Mouse (Mus musculus): ENCODE measurements at regions not wholly inside any gene's neighbourhood (a gene's known extent, or its start where the extent isn't known, plus 50 kb on each side); places are given as distances from the start of the nearest gene placed in this dataset.
A peak's percentile ranks its signal among the peaks of the same experiment; 100 is the strongest.

DNA sequence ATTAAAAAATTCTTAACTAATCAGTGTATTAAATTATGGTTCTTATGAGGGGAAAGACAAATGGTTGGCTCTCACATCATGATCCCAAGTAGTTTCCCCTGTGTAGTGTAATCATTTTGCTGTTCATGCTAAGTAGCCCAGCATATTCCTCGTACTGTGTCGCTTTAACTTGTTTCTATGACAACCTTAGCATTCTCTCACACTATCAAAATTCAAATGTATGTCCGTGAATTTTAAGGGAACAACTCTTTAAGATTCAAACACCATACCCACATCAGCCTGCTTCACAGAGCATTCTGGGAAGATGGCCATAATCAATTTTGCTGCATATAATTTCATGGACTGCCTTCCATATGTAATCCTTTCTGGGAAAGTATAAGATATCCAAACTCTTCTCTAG is 241.4 kb upstream of the Ubash3b start:
- ATAC-seq (ENCODE audit: poor library complexity, severe bottlenecking) = no peak

GRCm38 (mm10) chr9:41400950-41401349 is 239.5 kb upstream of the Ubash3b start:
- no peak for ATAC-seq (ENCODE audit: poor library complexity, severe bottlenecking)

DNA sequence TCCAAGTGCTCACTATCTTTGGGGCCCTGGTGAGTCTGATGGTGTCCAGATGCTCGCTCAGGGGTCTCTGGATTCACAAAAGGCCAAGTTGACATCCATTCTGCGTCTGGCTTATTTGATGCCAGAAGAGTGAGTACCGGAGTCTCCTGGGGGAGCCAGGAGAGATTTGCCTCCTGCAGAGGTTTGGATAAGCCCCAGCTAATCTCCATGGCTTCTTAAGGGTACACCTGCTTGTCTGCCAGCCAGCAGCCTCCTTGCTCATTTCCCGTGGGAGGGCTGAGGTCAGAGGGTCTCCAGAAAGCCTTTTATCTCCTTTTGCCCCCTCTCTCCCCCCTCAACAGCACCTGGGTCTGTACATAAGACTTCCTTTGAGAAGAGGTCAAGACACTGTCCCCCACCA is 234.0 kb upstream of the Ubash3b start:
- no peak for ATAC-seq (ENCODE audit: poor library complexity, severe bottlenecking)

- ATAC-seq (ENCODE audit: poor library complexity, severe bottlenecking) = no peak
Observed at GRCm38 (mm10) chr9:41391591-41392320, 230.3 kb upstream of the Ubash3b start.

GRCm38 (mm10) chr9:41379283-41379682 is 217.8 kb upstream of the Ubash3b start:
- ATAC-seq (ENCODE audit: poor library complexity, severe bottlenecking) = no peak

DNA sequence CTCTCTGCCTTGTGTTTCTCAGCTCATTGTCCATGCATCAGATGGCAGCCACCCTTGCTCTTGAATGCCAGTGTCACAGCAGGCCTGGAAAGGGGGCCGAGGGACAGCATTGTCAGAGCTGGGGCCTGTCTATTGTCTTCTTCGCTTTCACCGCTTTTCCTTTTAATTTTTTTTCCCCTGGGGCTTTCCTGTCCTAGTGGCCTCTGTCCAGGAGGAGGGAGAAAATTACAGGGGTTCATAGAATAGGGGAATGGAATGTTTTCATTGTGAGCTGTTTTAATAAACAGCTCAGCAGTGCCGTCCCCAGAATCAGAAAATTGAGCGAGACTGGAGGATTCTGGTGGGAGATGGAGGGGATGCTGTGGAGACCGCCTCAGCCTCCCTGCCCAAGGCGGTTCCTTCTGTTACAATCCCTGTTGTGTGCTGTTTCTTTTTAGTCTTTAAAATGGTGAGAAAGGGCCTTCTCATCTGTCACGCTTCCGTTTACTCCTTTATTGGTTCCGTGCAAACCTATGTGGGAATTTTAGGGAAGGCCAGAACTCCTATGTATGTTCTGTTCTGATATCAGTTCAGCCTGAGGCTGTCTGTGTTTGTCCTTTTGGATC is 217.2 kb upstream of the Ubash3b start:
- no peak for ATAC-seq (ENCODE audit: poor library complexity, severe bottlenecking)

- no peak for ATAC-seq (ENCODE audit: poor library complexity, severe bottlenecking)
Observed at GRCm38 (mm10) chr9:41377701-41378626, 216.5 kb upstream of the Ubash3b start.

- no peak for ATAC-seq (ENCODE audit: poor library complexity, severe bottlenecking)
Observed at GRCm38 (mm10) chr9:41376948-41377700, 215.6 kb upstream of the Ubash3b start.

GRCm38 (mm10) chr9:41375984-41376651 is 214.6 kb upstream of the Ubash3b start:
- ATAC-seq (ENCODE audit: poor library complexity, severe bottlenecking) = no peak

GRCm38 (mm10) chr9:41374591-41375481 is 213.3 kb upstream of the Ubash3b start:
- ATAC-seq (ENCODE audit: poor library complexity, severe bottlenecking) = no peak

- no peak for ATAC-seq (ENCODE audit: poor library complexity, severe bottlenecking)
Observed at GRCm38 (mm10) chr9:41366405-41366804, 204.9 kb upstream of the Ubash3b start.

- ATAC-seq (ENCODE audit: poor library complexity, severe bottlenecking) = no peak
Observed at GRCm38 (mm10) chr9:41365251-41365650, 203.8 kb upstream of the Ubash3b start.

DNA sequence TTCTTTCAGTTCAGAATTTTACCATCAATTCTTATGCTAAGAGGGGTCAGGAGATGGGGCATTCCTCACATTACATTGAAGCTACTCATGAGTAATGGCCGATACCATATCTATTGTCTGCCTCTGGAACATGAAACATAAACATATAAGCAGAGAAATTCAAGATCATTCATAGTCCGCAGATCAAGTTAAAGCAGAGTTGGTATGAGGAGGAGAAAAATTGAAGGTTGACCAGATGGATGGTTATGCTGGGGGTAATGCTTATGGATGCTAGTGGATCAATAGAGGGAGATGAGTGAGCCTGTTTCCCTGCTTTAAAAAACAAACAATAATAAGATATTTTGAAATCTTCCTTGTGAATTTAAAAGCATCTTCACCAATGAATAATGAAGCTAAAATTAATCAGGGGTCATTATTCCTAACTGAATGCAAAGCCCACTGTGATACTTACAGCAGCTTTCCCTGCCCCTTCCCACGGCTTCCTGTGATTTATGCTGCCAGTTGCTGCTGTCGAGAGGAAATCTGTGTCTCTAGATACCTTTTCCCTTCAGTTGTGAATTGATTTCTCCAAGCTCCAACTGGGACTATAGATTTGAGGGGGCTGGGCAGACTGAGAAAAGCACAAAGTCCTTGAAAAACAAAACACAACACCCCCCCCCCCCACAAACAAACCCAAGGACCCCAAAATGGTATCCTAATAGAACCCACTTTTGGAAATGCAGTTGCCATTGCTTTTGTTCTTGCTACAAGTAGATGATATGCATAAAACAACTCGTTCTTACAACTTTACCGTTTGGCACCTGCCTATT is 203.1 kb upstream of the Ubash3b start:
- no peak for ATAC-seq (ENCODE audit: poor library complexity, severe bottlenecking)

- no peak for ATAC-seq (ENCODE audit: poor library complexity, severe bottlenecking)
Observed at GRCm38 (mm10) chr9:41360356-41360755, 198.9 kb upstream of the Ubash3b start.

- ATAC-seq (ENCODE audit: poor library complexity, severe bottlenecking) = no peak
Observed at GRCm38 (mm10) chr9:41359286-41359685, 197.8 kb upstream of the Ubash3b start.

- ATAC-seq (ENCODE audit: poor library complexity, severe bottlenecking) = no peak
Observed at GRCm38 (mm10) chr9:41345338-41345737, 183.8 kb upstream of the Ubash3b start.

DNA sequence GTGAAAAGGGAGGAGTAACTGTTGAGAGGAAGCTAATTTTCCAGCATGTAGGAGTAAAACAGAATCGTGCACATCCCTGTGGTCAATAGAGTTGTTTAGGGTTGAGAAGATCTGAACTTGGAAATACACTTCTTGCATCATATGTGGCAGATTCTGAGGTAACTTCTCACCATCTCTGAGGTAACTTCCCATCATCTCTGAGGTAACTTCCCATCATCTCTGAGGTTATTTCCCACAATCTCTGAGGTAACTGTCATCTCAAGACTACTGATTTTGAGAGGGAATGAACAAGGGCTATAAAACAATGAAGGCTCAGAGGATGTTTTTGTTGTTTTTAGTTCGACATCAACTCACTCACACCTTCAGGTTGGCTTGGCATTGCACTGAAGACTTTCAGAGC is 175.9 kb upstream of the Ubash3b start:
- peak; percentile 93 for ATAC-seq (ENCODE audit: poor library complexity, severe bottlenecking)

GRCm38 (mm10) chr9:41336801-41337200 is 175.3 kb upstream of the Ubash3b start:
- ATAC-seq (ENCODE audit: poor library complexity, severe bottlenecking) = peak; percentile 51

All from megakaryocyte, adult 5-6 weeks (primary cell).